Mouse (Mus musculus): ENCODE data around the gene Pank2. TPM values are rescaled to one million over a fixed set of nuclear protein-coding genes. Genes with fewer than 3 reads are reported as not detected.

Pank2 gene
- total and polyA plus RNA-seq, 3 experiments = 34.9 to 275 (median 71.8) TPM

- Histone ChIP-seq H3K4me3 (ENCODE audit: control insufficient read depth in 1 of 2, insufficient read depth in 1 of 2, low read depth in 2 of 2, low read length in 2 of 2) (no peak overlapping the region), H3K27ac (ENCODE audit: control insufficient read depth, low read depth, low read length) (no peak overlapping the region), H3K27me3 (ENCODE audit: control insufficient read depth in 1 of 2, insufficient read depth in 2 of 2, low read length in 2 of 2) (no peaks in the 10 kb centered on the region), H3K9me3 (replicated peaks; ENCODE audit: insufficient read depth, low read length) (no peaks in the 10 kb centered on the region), H3K36me3 (ENCODE audit: control insufficient read depth in 1 of 2, insufficient read depth in 2 of 2, low read length in 2 of 2) (peaks cover 0 to under 1% of the 10 kb centered on the region in 2 experiments; a peak in 2 of 4 replicates), H3K9ac (ENCODE audit: control insufficient read depth, low read depth, low read length, poor library complexity, severe bottlenecking) (no peak overlapping the region), H3K79me2 (ENCODE audit: control insufficient read depth, insufficient read depth, low read length, poor library complexity) (no peaks in the 10 kb centered on the region), H3K4me1 (ENCODE audit: control insufficient read depth in 1 of 2, insufficient read depth in 2 of 2, low read length in 2 of 2) (no peaks in the 10 kb centered on the region; a peak in 2 of 4 replicates)
- no peak for DNase-seq (ENCODE audit: low read depth, low spot score)
- no peak for TF ChIP-seq NRF1 (IDR thresholded peaks at IDR 0.05; ENCODE audit: insufficient read depth, low read depth, low read length, poor library complexity, severe bottlenecking)
- no peak for TF ChIP-seq CHD2 (IDR thresholded peaks at IDR 0.05; ENCODE audit: low read length)
- no peak for TF ChIP-seq TAL1 (IDR thresholded peaks at IDR 0.05; ENCODE audit: low read length)
- no peak for TF ChIP-seq CHD1 (IDR thresholded peaks at IDR 0.05; ENCODE audit: low read depth, low read length)
- no peak for TF ChIP-seq SMC3 (IDR thresholded peaks at IDR 0.05; ENCODE audit: low read depth, low read length)
- no peak for TF ChIP-seq TCF12 (IDR thresholded peaks at IDR 0.05; ENCODE audit: low read depth, low read length)
- TF ChIP-seq GATA1 (IDR thresholded peaks at IDR 0.05; ENCODE audit: low read depth, low read length) = no peak
- TF ChIP-seq CTCF (IDR thresholded peaks at IDR 0.05 in 2 of 3, conservative IDR thresholded peaks at IDR 0.05 in 1 of 3; ENCODE audit: control insufficient read depth in 1 of 3, insufficient read depth in 1 of 3, low read depth in 2 of 3, low read length in 3 of 3, poor library complexity in 1 of 3, severe bottlenecking in 1 of 3) = no peak
- no peak for TF ChIP-seq TBP (IDR thresholded peaks at IDR 0.05; ENCODE audit: low read depth, low read length)
- TF ChIP-seq GABPA (IDR thresholded peaks at IDR 0.05; ENCODE audit: low read depth, low read length) = no peak
- no peak for TF ChIP-seq USF2 (IDR thresholded peaks at IDR 0.05; ENCODE audit: borderline replicate concordance in 1 of 2, insufficient read depth in 1 of 2, low read depth in 1 of 2, low read length in 2 of 2)
- no peak for TF ChIP-seq ELF1 (IDR thresholded peaks at IDR 0.05; ENCODE audit: low read depth, low read length)
- TF ChIP-seq POLR2A (IDR thresholded peaks at IDR 0.05; ENCODE audit: control insufficient read depth in 1 of 2, insufficient read depth in 1 of 2, low read depth in 1 of 2, low read length in 2 of 2, poor library complexity in 1 of 2) = no peak
- TF ChIP-seq RCOR1 (IDR thresholded peaks at IDR 0.05; ENCODE audit: low read depth, low read length) = no peak
- no peak for TF ChIP-seq RAD21 (IDR thresholded peaks at IDR 0.05; ENCODE audit: low read depth, low read length)
- TF ChIP-seq ZC3H11A (IDR thresholded peaks at IDR 0.05; ENCODE audit: low read depth, low read length) = no peak
Measured at GRCm38 (mm10) chr2:131300485-131300884, 38.2 kb downstream of the Pank2 start.

- H3K4me3 ChIP-seq (ENCODE audit: control insufficient read depth in 1 of 2, insufficient read depth in 1 of 2, low read depth in 2 of 2, low read length in 2 of 2) = no peak overlapping the region
- no peaks in the 10 kb centered on the region; a peak in 2 of 4 replicates for H3K4me1 ChIP-seq (ENCODE audit: control insufficient read depth in 1 of 2, insufficient read depth in 2 of 2, low read length in 2 of 2)
- no peaks in the 10 kb centered on the region for H3K79me2 ChIP-seq (ENCODE audit: control insufficient read depth, insufficient read depth, low read length, poor library complexity)
- H3K27me3 ChIP-seq (ENCODE audit: control insufficient read depth in 1 of 2, insufficient read depth in 2 of 2, low read length in 2 of 2) = no peaks in the 10 kb centered on the region
- H3K9ac ChIP-seq (ENCODE audit: control insufficient read depth, low read depth, low read length, poor library complexity, severe bottlenecking) = no peak overlapping the region
- no peak for DNase-seq (ENCODE audit: low read depth, low spot score)
- TF ChIP-seq ELF1 (IDR thresholded peaks at IDR 0.05; ENCODE audit: low read depth, low read length) (no peak), E2F4 (IDR thresholded peaks at IDR 0.05; ENCODE audit: borderline replicate concordance, low read depth, low read length) (no peak), MXI1 (IDR thresholded peaks at IDR 0.05; ENCODE audit: low read depth, low read length) (no peak), GABPA (IDR thresholded peaks at IDR 0.05; ENCODE audit: low read depth, low read length) (no peak), JUND (IDR thresholded peaks at IDR 0.05; ENCODE audit: low read depth, low read length) (no peak), ETS1 (IDR thresholded peaks at IDR 0.05; ENCODE audit: low read depth, low read length) (no peak), MYC (IDR thresholded peaks at IDR 0.05; ENCODE audit: low read depth, low read length) (no peak), ZC3H11A (IDR thresholded peaks at IDR 0.05; ENCODE audit: low read depth, low read length) (no peak), SIN3A (IDR thresholded peaks at IDR 0.05; ENCODE audit: low read length) (no peak), GATA1 (IDR thresholded peaks at IDR 0.05; ENCODE audit: low read depth, low read length) (no peak), BHLHE40 (IDR thresholded peaks at IDR 0.05; ENCODE audit: borderline replicate concordance, low read depth, low read length) (no peak), ZMIZ1 (IDR thresholded peaks at IDR 0.05; ENCODE audit: low read depth, low read length) (no peak), POLR2A (IDR thresholded peaks at IDR 0.05; ENCODE audit: control insufficient read depth in 1 of 2, insufficient read depth in 1 of 2, low read depth in 1 of 2, low read length in 2 of 2, poor library complexity in 1 of 2) (no peak), ZNF384 (IDR thresholded peaks at IDR 0.05; ENCODE audit: low read depth, low read length) (no peak), NELFE (IDR thresholded peaks at IDR 0.05; ENCODE audit: low read depth, low read length) (no peak)
- no peak overlapping the region for H3K27ac ChIP-seq (ENCODE audit: control insufficient read depth, low read depth, low read length)
- no peaks in the 10 kb centered on the region for H3K9me3 ChIP-seq (replicated peaks; ENCODE audit: insufficient read depth, low read length)
- no peaks in the 10 kb centered on the region; a peak in 2 of 4 replicates for H3K36me3 ChIP-seq (ENCODE audit: control insufficient read depth in 1 of 2, insufficient read depth in 2 of 2, low read length in 2 of 2)
Measured at GRCm38 (mm10) chr2:131301635-131302034, 39.3 kb downstream of the Pank2 start.
